Comparison of ENCODE assay signal across 1 mouse cellular context in genomic region chr9:120111156-120111945, GRCm38 (mm10).
TF ChIP-seq lines count a peak whose summit lies in the region.

No protein-coding gene starts in this region.

TF ChIP-seq in CH12.LX, 34 proteins besides CTCF, POLR2A, EP300 and RAD21 (continued from another document):
- no peak for TF ChIP-seq HCFC1 (IDR thresholded peaks at IDR 0.05; ENCODE audit: low read depth, low read length)
